Mouse (Mus musculus): ENCODE measurements around the gene Gpc6. TPM values are rescaled to one million over a fixed set of nuclear protein-coding genes. Genes with fewer than 3 reads are reported as not detected.

Gpc6 gene
- total RNA-seq, 2 experiments from 2014 or later, result 12.4 to 14.7 TPM

GRCm38 (mm10) chr14:117239694-117240427 is 314.7 kb downstream of the Gpc6 start:
- DNase-seq, result no peak

DNA sequence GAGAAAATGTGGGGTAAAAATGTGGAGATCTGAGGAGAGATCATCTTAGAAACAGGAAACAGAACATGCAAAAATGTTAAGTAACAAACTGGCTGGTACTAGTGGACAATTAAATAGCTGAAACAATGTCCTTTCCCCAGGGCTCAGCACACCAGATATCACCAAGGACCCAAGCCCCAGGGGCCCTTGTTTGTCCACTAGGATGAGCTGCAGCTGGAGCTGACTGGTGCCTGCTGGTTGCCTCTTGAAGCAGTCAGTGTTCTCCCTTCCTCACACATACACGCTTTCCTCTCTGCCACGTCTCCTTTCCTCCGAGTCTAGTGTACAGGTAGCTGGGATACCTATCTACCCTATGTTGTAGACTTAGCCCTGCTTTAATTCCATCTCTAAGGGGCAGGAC is 320.5 kb downstream of the Gpc6 start:
- DNase-seq, result no peak

DNA sequence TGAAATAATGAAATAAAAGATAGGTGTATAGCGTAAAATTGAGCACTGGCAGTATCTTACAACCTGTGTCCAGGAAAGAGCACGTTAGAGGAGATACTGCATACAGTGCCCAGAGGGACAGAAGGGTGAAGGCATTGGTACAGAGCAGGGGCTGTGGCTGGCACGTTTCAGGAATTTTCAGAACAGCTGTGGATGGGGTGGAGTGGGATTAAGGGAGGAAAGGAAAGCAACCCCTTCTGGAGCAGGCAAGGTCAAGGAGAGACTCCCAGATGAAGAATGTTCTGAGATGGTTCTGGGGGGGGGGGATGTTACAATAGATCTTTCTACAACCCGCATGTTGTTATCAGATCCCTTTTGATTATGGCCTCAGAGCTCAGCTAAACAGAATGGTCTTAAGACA is 331.1 kb downstream of the Gpc6 start:
- no peak for DNase-seq

DNA sequence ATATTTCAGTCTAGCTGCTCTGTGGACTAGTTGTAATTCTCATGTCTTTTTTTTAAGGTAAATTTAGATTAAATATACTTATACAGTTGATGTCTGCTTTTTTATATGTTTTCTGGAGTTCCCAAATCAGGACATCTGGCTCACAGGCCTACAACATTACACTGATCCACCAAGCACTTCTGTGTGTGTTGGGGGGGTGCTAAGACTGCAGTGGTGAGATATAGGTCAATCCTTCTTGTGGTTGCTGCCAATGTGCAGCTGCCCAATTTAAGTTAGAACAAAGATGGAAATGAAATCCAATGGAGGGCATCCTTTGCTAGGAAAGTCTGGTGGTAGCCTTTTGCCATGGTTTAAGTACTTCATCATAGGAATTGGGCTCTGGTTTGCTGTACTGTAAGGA is 340.5 kb downstream of the Gpc6 start:
- DNase-seq, result no peak

DNA sequence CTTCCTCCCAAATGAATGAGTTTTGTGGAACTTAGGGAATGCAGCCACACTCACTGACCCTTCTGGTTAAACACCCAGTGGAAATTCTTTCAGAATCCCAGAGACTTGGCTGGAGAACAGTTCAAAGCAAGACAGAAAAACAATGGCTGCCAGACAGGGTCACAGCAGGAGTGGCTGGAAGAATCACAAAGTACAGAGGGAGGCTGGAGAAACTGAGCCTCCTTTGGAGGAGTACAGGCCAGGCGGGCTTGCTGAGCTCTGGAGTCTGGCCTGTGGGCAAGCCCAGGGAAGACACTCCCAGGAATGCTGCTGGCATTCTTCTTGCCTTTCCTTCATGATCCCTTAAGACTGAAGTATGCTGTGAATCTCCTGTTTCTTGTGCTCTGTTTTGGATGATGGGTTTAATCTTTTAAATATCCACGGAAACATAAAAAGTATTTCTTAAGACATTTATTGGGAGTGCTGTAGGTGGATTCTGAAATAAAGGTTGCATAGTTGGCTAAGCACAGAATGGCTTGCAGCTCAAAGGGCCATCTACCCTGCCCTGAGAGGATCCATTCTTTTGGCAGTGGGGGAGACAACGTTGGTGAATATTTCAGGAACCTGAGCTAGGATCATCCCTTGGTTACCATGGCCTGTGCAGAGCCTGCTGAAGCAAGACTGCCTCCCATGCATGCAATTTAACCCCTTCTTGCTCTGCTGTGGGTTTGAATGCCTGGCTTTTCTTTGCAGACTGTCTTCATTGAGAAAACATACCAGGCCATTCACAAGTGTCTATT is 342.9 kb downstream of the Gpc6 start:
- DNase-seq, result no peak

- no peak for DNase-seq
Measured at GRCm38 (mm10) chr14:117283631-117284030, 358.5 kb downstream of the Gpc6 start.

DNA sequence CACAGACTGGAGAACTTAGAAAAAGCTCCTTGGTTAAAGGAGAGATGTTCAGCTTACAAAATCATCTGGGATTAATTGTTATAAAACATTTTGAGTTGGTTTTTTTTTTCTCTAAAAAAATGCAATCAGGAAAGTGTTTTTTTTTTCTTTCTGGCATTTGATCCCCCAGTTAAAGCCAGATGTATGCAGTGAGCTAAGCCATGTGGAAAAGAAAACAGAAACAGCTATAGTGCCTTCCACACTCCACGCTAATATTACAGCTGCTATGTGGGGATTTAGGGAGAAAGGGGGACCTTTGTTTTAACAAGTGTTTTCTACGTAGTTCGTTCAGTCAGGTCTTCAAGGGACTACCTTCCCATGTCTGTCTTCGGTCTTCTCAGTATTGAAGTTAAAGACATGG is 368.6 kb downstream of the Gpc6 start:
- no peak for DNase-seq

- DNase-seq, result no peak
Measured at GRCm38 (mm10) chr14:117296207-117296838, 371.2 kb downstream of the Gpc6 start.

- DNase-seq, result no peak
Measured at GRCm38 (mm10) chr14:117301019-117301418, 375.9 kb downstream of the Gpc6 start.

- no peak for DNase-seq
Measured at GRCm38 (mm10) chr14:117303901-117304722, 379.0 kb downstream of the Gpc6 start.

DNA sequence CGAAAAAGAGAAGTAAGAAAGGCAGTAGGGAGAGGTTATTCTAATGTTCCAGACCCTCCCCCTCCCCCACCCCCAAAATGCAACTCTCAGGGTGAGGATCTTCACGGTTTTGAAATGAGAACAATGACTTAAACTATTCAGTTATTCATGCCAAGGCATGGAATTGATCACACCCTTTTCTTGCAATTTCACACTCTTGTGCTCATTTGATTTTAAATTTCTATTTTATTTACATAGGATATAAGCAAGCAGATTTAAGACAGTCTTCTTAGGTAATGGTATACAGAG is 379.6 kb downstream of the Gpc6 start:
- no peak for DNase-seq

DNA sequence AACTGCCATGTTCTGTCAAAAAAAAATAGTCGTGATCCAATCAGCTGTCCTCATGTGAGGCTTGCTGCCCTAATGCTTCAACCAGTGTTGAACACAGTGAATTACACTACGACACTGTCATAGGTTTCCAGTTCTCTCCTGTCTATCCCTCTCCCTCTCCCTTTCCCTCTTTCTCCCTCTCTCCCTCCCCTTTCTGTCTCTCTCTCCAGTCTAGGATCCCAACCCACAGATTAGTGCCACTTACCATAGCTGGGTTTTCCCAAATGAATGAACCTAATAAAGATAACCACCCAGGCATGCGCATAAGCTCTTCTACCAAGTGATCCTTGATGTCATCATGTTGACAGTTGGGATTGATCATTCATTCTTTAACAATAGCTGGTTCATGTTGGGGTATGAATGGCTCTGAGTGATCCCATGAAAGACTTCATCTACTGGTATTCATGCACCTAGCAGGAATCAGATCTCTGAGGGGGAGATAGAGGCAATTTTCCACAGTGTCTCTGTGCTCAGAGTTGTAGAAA is 384.9 kb downstream of the Gpc6 start:
- no peak for DNase-seq

DNA sequence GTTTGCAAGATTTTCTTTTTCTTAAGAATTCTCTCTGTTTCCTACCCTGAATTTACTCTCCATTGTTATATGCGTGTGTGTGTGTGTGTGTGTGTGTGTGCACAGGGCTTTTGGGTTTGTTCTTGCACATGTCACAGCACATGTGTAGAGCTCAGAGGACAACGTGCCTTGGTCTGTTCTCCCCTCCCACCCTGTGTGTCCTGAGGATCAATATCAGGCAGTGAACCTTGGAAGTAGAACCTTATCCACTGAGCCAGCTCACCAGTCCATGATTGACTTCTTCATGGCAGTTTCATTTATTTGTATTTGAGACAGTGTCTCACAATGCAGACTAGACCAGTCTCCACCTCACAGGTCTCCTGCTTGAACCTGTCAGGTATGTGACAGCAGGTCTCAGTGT is 399.1 kb downstream of the Gpc6 start:
- DNase-seq, result no peak

- no peak for DNase-seq
Measured at GRCm38 (mm10) chr14:117332256-117332655, 407.1 kb downstream of the Gpc6 start.

- DNase-seq, result no peak
Measured at GRCm38 (mm10) chr14:117337271-117337670, 412.2 kb downstream of the Gpc6 start.

DNA sequence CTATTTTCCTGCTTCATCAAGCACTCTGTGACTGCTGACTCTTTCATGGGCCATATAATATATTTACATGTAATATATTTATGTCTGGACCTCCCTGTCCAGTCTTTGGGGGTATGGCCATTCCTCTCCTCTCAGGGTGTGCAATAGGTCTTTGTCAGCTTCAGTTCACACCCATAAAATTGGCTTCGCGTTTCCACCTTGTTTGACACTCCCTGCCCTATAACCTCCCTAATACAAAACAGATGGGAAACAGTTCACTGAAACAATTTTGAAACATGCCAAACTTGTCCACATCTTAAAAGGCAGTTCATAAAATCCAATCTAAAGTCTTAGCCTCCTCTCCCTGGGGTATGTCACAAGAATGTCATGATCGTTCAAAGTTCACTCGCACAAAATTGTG is 415.4 kb downstream of the Gpc6 start:
- no peak for DNase-seq

GRCm38 (mm10) chr14:117344505-117344904 is 419.4 kb downstream of the Gpc6 start:
- no peak for DNase-seq

DNA sequence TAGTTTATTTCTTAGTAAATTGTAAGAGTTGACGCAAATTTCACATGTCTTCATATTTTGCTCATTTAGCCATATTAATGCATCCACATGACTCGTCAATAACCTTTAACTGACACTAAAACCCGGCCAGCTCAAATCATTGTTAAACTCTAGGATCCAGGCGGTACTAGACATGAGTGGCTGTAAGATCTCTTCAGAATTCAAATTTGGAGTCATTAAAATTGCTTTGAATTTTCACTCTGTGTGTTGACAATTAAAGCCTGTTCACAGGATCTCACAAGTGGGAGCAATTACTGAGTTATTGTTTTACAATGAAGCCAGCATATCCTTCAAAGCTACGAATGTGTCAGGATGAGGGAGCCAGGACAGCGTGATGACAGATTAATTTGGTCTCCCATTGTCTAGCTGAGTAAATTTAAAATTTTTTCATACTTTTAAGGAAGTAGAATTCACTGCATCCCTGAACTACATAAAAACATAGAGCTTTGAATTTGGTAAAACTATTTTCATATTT is 421.3 kb downstream of the Gpc6 start:
- DNase-seq, result no peak

GRCm38 (mm10) chr14:117351296-117351695 is 426.2 kb downstream of the Gpc6 start:
- no peak for DNase-seq

- DNase-seq, result no peak
Measured at GRCm38 (mm10) chr14:117361155-117361964, 436.2 kb downstream of the Gpc6 start.

DNA sequence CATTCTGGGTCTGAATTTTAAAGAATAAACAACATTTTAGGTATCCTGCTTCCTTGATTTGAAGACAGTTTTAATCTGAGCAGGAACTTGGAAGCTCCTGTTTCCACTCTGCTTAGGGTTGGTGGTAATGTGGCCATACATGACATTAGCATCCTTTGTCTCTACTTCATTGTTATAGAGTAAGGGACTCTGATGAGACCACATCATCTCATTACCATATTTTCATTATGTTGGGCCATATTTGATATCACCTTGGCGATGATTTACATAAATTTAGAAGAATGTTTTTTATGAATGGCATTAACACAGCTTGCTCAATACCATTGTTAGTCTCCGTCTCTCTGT is 436.8 kb downstream of the Gpc6 start:
- no peak for DNase-seq
